In genomic region chr7:83883276-83884020, GRCm38 (mm10) we compare ENCODE assay signal across 8 mouse cellular contexts. TPM values are rescaled to one million over a fixed set of nuclear protein-coding genes. Genes with fewer than 3 reads are reported as not detected.
DNase-seq lines count a peak whose midpoint lies in the region; ATAC-seq and TF ChIP-seq lines count a peak whose summit lies in the region.

No protein-coding gene starts in this region.

- no peaks in the 10 kb centered on the region for H3K27me3 ChIP-seq in C2C12 (ENCODE audit: control insufficient read depth, insufficient read depth, insufficient read length)
- no peaks in the 10 kb centered on the region for H3K27me3 ChIP-seq in forebrain, embryonic 11.5 days (ENCODE audit: control insufficient read depth, insufficient read depth, low read length)
- H3K27me3 ChIP-seq in heart, embryonic 15.5 days = no peaks in the 10 kb centered on the region
- H3K27me3 ChIP-seq in neural tube, embryonic 14.5 days (ENCODE audit: control insufficient read depth, insufficient read depth, low read length) = no peaks in the 10 kb centered on the region
- no peaks in the 10 kb centered on the region for H3K27me3 ChIP-seq in testis, adult 2 months (ENCODE audit: control insufficient read depth, insufficient read depth, low read length)

- no peak for TF ChIP-seq CTCF in C2C12 (IDR thresholded peaks at IDR 0.05; ENCODE audit: control insufficient read depth, insufficient read depth, insufficient read length)
- no peak for TF ChIP-seq CTCF in lung, adult 2 months (IDR thresholded peaks at IDR 0.05; ENCODE audit: insufficient read depth, low read length)
- TF ChIP-seq CTCF in testis, adult 2 months (IDR thresholded peaks at IDR 0.05; ENCODE audit: control insufficient read depth, insufficient read depth, insufficient replicate concordance, low read depth, low read length) = no peak

- peaks cover 36% of the 10 kb centered on the region for H3K79me3 ChIP-seq in C2C12 (ENCODE audit: low read depth)

- DNase-seq in adrenal gland, adult 2 months = peak; percentile 91
- peak; percentile 80 for DNase-seq in forebrain, embryonic 11.5 days (ENCODE audit: low spot score)
- peak; percentile 87 for DNase-seq in kidney, postnatal 10 days
- DNase-seq in lung, adult 2 months = peak; percentile 75

- H3K9me3 ChIP-seq in forebrain, embryonic 11.5 days (ENCODE audit: control insufficient read depth, low read length) = no peaks in the 10 kb centered on the region
- no peaks in the 10 kb centered on the region for H3K9me3 ChIP-seq in heart, embryonic 15.5 days (replicated peaks)
- H3K9me3 ChIP-seq in neural tube, embryonic 14.5 days (ENCODE audit: control insufficient read depth, low read length) = no peaks in the 10 kb centered on the region

- H3K4me2 ChIP-seq in forebrain, embryonic 11.5 days (ENCODE audit: low read depth, low read length, severe bottlenecking) = peak overlapping the region; percentile 67
- peak overlapping the region; percentile 86 for H3K4me2 ChIP-seq in heart, embryonic 15.5 days
- peak overlapping the region; percentile 81 for H3K4me2 ChIP-seq in neural tube, embryonic 14.5 days (ENCODE audit: low read depth, low read length)

- peak overlapping the region; percentile 90 for H3ac ChIP-seq in C2C12 (ENCODE audit: control insufficient read depth, insufficient read length, low read depth)

- H3K27ac ChIP-seq in forebrain, embryonic 11.5 days (ENCODE audit: low read depth, low read length) = peak overlapping the region; percentile 89
- H3K27ac ChIP-seq in heart, embryonic 15.5 days = peak overlapping the region; percentile 98
- H3K27ac ChIP-seq in neural tube, embryonic 14.5 days (ENCODE audit: low read depth, low read length) = peak overlapping the region; percentile 93
- peak overlapping the region; percentile 58 for H3K27ac ChIP-seq in testis, adult 2 months (ENCODE audit: control insufficient read depth, insufficient read depth, low read depth, low read length)

- H3K79me2 ChIP-seq in C2C12 (ENCODE audit: control insufficient read depth, insufficient read depth) = peaks cover 47% of the 10 kb centered on the region

- no peak; the same call in 1 of the 2 replicates for TF ChIP-seq POLR2A in lung, adult 2 months (IDR thresholded peaks at IDR 0.05; ENCODE audit: borderline replicate concordance, extremely low read depth, low read depth, low read length)
- peak; percentile 44 for TF ChIP-seq POLR2A in testis, adult 2 months (IDR thresholded peaks at IDR 0.05; ENCODE audit: control insufficient read depth, low read depth, low read length)

- peak; percentile 79 for ATAC-seq in forebrain, embryonic 11.5 days (replicated peaks; ENCODE audit: low FRiP score)
- ATAC-seq in heart, embryonic 15.5 days (replicated peaks; ENCODE audit: insufficient number of reproducible peaks, insufficient read depth, low FRiP score, low read depth) = peak; percentile 83
- ATAC-seq in neural tube, embryonic 14.5 days (ENCODE audit: low read depth) = peak; percentile 73

- peak overlapping the region; percentile 53 for H3K4me3 ChIP-seq in C2C12 (ENCODE audit: insufficient read depth, poor library complexity, severe bottlenecking)
- peak overlapping the region; percentile 64 for H3K4me3 ChIP-seq in forebrain, embryonic 11.5 days (ENCODE audit: low read depth, low read length)
- H3K4me3 ChIP-seq in heart, embryonic 15.5 days = peak overlapping the region; percentile 72
- peak overlapping the region; percentile 84 for H3K4me3 ChIP-seq in lung, adult 2 months (replicated peaks; ENCODE audit: extremely low read depth, low read depth, low read length)
- peak overlapping the region; percentile 79 for H3K4me3 ChIP-seq in neural tube, embryonic 14.5 days (ENCODE audit: low read depth, low read length)
- H3K4me3 ChIP-seq in testis, adult 2 months (ENCODE audit: control insufficient read depth, low read depth, low read length) = peak overlapping the region; percentile 85

- H3K4me1 ChIP-seq in forebrain, embryonic 11.5 days (replicated peaks; ENCODE audit: control insufficient read depth, insufficient read depth, low read length) = peaks cover 4% of the 10 kb centered on the region; the same call in 1 of the 2 replicates
- H3K4me1 ChIP-seq in heart, embryonic 15.5 days (replicated peaks) = peaks cover 44% of the 10 kb centered on the region
- peaks cover 19% of the 10 kb centered on the region for H3K4me1 ChIP-seq in lung, adult 2 months (ENCODE audit: control insufficient read depth, insufficient read depth, low read length)
- peaks cover 26% of the 10 kb centered on the region for H3K4me1 ChIP-seq in neural tube, embryonic 14.5 days (ENCODE audit: control insufficient read depth, insufficient read depth, low read length)
- H3K4me1 ChIP-seq in testis, adult 2 months (ENCODE audit: control insufficient read depth, insufficient read depth, low read length) = peaks cover 8% of the 10 kb centered on the region; the same call in 1 of the 2 replicates

- under 1% methylated on average over 79 of the region's 91 CpGs for WGBS in forebrain, embryonic 11.5 days
- WGBS in heart, embryonic 15.5 days = under 1% methylated on average over 74 of the region's 91 CpGs
- WGBS in lung, adult 2 months = under 1% methylated on average over 90 of the region's 91 CpGs
- under 1% methylated on average over 87 of the region's 91 CpGs for WGBS in neural tube, embryonic 14.5 days

- peaks cover 19% of the 10 kb centered on the region for H3K36me3 ChIP-seq in C2C12 (ENCODE audit: control insufficient read depth, insufficient read depth)
- no peaks in the 10 kb centered on the region; the same call in 1 of the 2 replicates for H3K36me3 ChIP-seq in forebrain, embryonic 11.5 days (ENCODE audit: control insufficient read depth, insufficient read depth, low read length)
- H3K36me3 ChIP-seq in heart, embryonic 15.5 days = no peaks in the 10 kb centered on the region
- H3K36me3 ChIP-seq in neural tube, embryonic 14.5 days (ENCODE audit: control insufficient read depth, insufficient read depth, low read length) = no peaks in the 10 kb centered on the region
- H3K36me3 ChIP-seq in testis, adult 2 months (ENCODE audit: control insufficient read depth, insufficient read depth, low read length) = no peaks in the 10 kb centered on the region

- H3K9ac ChIP-seq in forebrain, embryonic 11.5 days (ENCODE audit: low read length) = peak overlapping the region; percentile 83
- H3K9ac ChIP-seq in heart, embryonic 15.5 days = peak overlapping the region; percentile 89
- peak overlapping the region; percentile 90 for H3K9ac ChIP-seq in neural tube, embryonic 14.5 days (replicated peaks; ENCODE audit: low read depth, low read length)

TF ChIP-seq in C2C12, 6 proteins besides CTCF, POLR2A, EP300 and RAD21:
- TF ChIP-seq USF1 (IDR thresholded peaks at IDR 0.05; ENCODE audit: low read depth) (no peak), MAX (IDR thresholded peaks at IDR 0.05) (no peak), CEBPB (IDR thresholded peaks at IDR 0.05; ENCODE audit: low read depth) (no peak), FOSL1 (IDR thresholded peaks at IDR 0.05; ENCODE audit: insufficient read depth, low read length, poor library complexity, severe bottlenecking) (no peak), MYOG (IDR thresholded peaks at IDR 0.05; ENCODE audit: control insufficient read depth, extremely low read depth, insufficient read length) (no peak), MYOD1 (IDR thresholded peaks at IDR 0.05; ENCODE audit: control insufficient read depth, insufficient read length, low read depth) (no peak)

RNA-seq across cellular contexts. Expression of gene Tlnrd1, which starts 0.7 kb away (rescaled TPM):
- polyA plus RNA-seq in C2C12 (2012; fragmentation: generic; extraction: Trizol) = 31.5 TPM
- 10 to 100 TPM; 12.3 to 16.6 TPM for total RNA-seq in adrenal gland, adult 2 months (2021)
- polyA plus RNA-seq in adrenal gland, adult 2 months (2012; rRNA removed) = 35.7 and 42.8 TPM in 2 replicates
- 14.3 and 14.5 TPM in 2 replicates for polyA plus RNA-seq in forebrain, embryonic 11.5 days (2014; fragmentation: Nextera tagmentation; extraction: Ambion mirVana)
- polyA plus RNA-seq in heart, embryonic 15.5 days (2015; fragmentation: Nextera tagmentation; extraction: Ambion mirVana) = 10.2 and 13.3 TPM in 2 replicates
- polyA plus RNA-seq in lung, adult 2 months (2012; rRNA removed) = 49.2 and 68.8 TPM in 2 replicates
- polyA plus RNA-seq in neural tube, embryonic 14.5 days (2014; fragmentation: Nextera tagmentation; extraction: Ambion mirVana) = 9.4 and 12.7 TPM in 2 replicates
- polyA plus RNA-seq in testis, adult 2 months (2012; rRNA removed) = 3.2 and 3.5 TPM in 2 replicates

RNA-seq across cellular contexts. Expression of gene Mesd, which starts 0.8 kb away (rescaled TPM):
- 74.5 TPM for polyA plus RNA-seq in C2C12 (2012; fragmentation: generic; extraction: Trizol)
- 100 to 1,000 TPM; 122 to 130 TPM for total RNA-seq in adrenal gland, adult 2 months (2021)
- 7.4 and 9.6 TPM in 2 replicates for polyA plus RNA-seq in adrenal gland, adult 2 months (2012; rRNA removed)
- polyA plus RNA-seq in forebrain, embryonic 11.5 days (2014; fragmentation: Nextera tagmentation; extraction: Ambion mirVana) = 66.0 and 70.1 TPM in 2 replicates
- polyA plus RNA-seq in heart, embryonic 15.5 days (2015; fragmentation: Nextera tagmentation; extraction: Ambion mirVana) = 77.1 and 78.8 TPM in 2 replicates
- 9.2 and 15.0 TPM in 2 replicates for polyA plus RNA-seq in lung, adult 2 months (2012; rRNA removed)
- polyA plus RNA-seq in neural tube, embryonic 14.5 days (2014; fragmentation: Nextera tagmentation; extraction: Ambion mirVana) = 51.4 and 55.6 TPM in 2 replicates
- 23.9 and 33.9 TPM in 2 replicates for polyA plus RNA-seq in testis, adult 2 months (2012; rRNA removed)

Comparison
In these comparisons a context has a peak if more than half of its experiments do, and no peak if none do; other contexts are left out.
1. Peak in every context shown above with its lines: DNase-seq, ATAC-seq, H3K4me3 ChIP-seq and H3K27ac ChIP-seq.